Mouse (Mus musculus): ENCODE measurements around the gene Pax7. TPM values are rescaled to one million over a fixed set of nuclear protein-coding genes. Genes with fewer than 3 reads are reported as not detected.

Pax7 gene
- total and polyA plus RNA-seq, 3 experiments, result not detected

GRCm38 (mm10) chr4:139818163-139818562 is 15.2 kb downstream of the Pax7 start:
- Histone ChIP-seq H3K4me2 (ENCODE audit: insufficient read depth, low read depth, poor library complexity, severe bottlenecking) (no peak overlapping the region), H3K4me3 (replicated peaks in 1 of 3; ENCODE audit: low read depth in 2 of 3, low read length in 2 of 3, poor library complexity in 1 of 3) (no peak overlapping the region), H3K9me3 (replicated peaks; ENCODE audit: low read length) (no peaks in the 10 kb centered on the region), H3K79me2 (replicated peaks; ENCODE audit: control insufficient read depth, extremely low read depth, insufficient read depth, poor library complexity, severe bottlenecking) (no peaks in the 10 kb centered on the region), H3K27me3 (replicated peaks) (peaks cover 48% of the 10 kb centered on the region), H3K36me3 (replicated peaks in 1 of 2; ENCODE audit: control insufficient read depth in 1 of 2, insufficient read depth in 1 of 2, low read length in 1 of 2) (no peaks in the 10 kb centered on the region), H3K27ac (ENCODE audit: insufficient read depth, low read depth) (no peak overlapping the region), H3K4me1 (ENCODE audit: control insufficient read depth in 1 of 2, insufficient read depth in 2 of 2) (peaks cover 3 to 9% of the 10 kb centered on the region in 2 experiments), H3K9ac (ENCODE audit: insufficient read depth, low read depth) (no peak overlapping the region)
- no peak for DNase-seq (ENCODE audit: extremely low read depth)
- dilution Hi-C loops (cut with MboI; ENCODE audit: extremely low pct_ligation_motif_present, extremely low pct_unique_long_range_greater_than_20kb, low sequenced_read_pairs) (no loop called here), in situ Hi-C loops (cut with MboI; ENCODE audit: low pct_ligation_motif_present, low pct_unique_long_range_greater_than_20kb, low sequenced_read_pairs) (no loop called here)
- TF ChIP-seq IRF4 (IDR thresholded peaks at IDR 0.05; ENCODE audit: low read depth, low read length), result no peak

DNA sequence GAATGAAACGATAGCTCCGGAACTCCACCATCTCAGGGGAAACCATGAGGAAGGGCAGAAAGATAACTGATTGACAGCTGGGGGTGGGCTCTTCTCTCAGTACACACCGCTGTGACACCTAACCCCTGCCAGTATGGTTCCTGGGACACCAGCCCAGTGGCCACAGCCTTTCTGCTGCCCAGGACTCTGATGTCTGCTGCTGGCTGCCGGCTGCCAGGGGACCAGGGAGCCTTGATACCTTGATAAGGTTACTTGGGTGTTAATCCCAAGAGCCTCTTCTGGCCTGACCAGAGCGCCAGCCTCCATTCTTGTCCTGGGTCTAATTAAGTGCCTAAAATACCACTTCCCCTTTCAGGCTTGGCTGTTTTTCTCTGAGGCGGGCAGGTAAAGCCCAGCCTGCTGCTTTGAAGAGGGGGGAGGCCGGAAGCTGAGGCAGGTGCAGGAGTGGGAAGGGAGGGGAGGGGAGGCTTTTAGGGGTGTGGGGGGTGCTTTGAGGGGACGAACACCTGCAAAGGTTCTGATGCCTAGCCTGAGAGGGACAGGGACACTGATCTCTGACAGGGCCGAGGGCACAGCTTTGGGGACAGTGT is 19.9 kb downstream of the Pax7 start:
- TF ChIP-seq HCFC1 (IDR thresholded peaks at IDR 0.05; ENCODE audit: low read depth, low read length), result no peak
- TF ChIP-seq MYC (IDR thresholded peaks at IDR 0.05; ENCODE audit: low read depth, low read length), result no peak
- no peak for TF ChIP-seq USF2 (conservative IDR thresholded peaks at IDR 0.05; ENCODE audit: low read depth, low read length)
- no peak for TF ChIP-seq POLR2A (IDR thresholded peaks at IDR 0.05; ENCODE audit: low read depth, low read length)
- TF ChIP-seq EP300 (IDR thresholded peaks at IDR 0.05; ENCODE audit: low read length), result no peak; the same call in 1 of the 2 replicates
- TF ChIP-seq JUN (IDR thresholded peaks at IDR 0.05; ENCODE audit: insufficient read depth, low read depth, low read length), result no peak
- TF ChIP-seq MAFK (IDR thresholded peaks at IDR 0.05; ENCODE audit: insufficient replicate concordance, low read length), result no peak
- no peak for TF ChIP-seq ETS1 (conservative IDR thresholded peaks at IDR 0.05; ENCODE audit: low read depth, low read length)
- Histone ChIP-seq H3K27ac (ENCODE audit: insufficient read depth, low read depth) (no peak overlapping the region), H3K9ac (ENCODE audit: insufficient read depth, low read depth) (no peak overlapping the region), H3K36me3 (replicated peaks in 1 of 2; ENCODE audit: control insufficient read depth in 1 of 2, insufficient read depth in 1 of 2, low read length in 1 of 2) (no peaks in the 10 kb centered on the region), H3K4me2 (ENCODE audit: insufficient read depth, low read depth, poor library complexity, severe bottlenecking) (peak overlapping the region; percentile 24; the same call in 1 of the 2 replicates), H3K27me3 (replicated peaks) (peaks cover 77% of the 10 kb centered on the region), H3K9me3 (replicated peaks; ENCODE audit: low read length) (no peaks in the 10 kb centered on the region), H3K4me1 (ENCODE audit: control insufficient read depth in 1 of 2, insufficient read depth in 2 of 2) (peaks cover 4 to 11% of the 10 kb centered on the region in 2 experiments), H3K79me2 (replicated peaks; ENCODE audit: control insufficient read depth, extremely low read depth, insufficient read depth, poor library complexity, severe bottlenecking) (no peaks in the 10 kb centered on the region), H3K4me3 (replicated peaks in 1 of 3; ENCODE audit: low read depth in 2 of 3, low read length in 2 of 3, poor library complexity in 1 of 3) (no peak overlapping the region)
- in situ Hi-C loops (cut with MboI; ENCODE audit: low pct_ligation_motif_present, low pct_unique_long_range_greater_than_20kb, low sequenced_read_pairs), result no loop called here
- peak; percentile 6 for DNase-seq (ENCODE audit: extremely low read depth)
- dilution Hi-C loops (cut with MboI; ENCODE audit: extremely low pct_ligation_motif_present, extremely low pct_unique_long_range_greater_than_20kb, low sequenced_read_pairs), result no loop called here

- H3K9me3 ChIP-seq (replicated peaks; ENCODE audit: low read length), result no peaks in the 10 kb centered on the region
- H3K4me2 ChIP-seq (ENCODE audit: insufficient read depth, low read depth, poor library complexity, severe bottlenecking), result no peak overlapping the region
- H3K79me2 ChIP-seq (replicated peaks; ENCODE audit: control insufficient read depth, extremely low read depth, insufficient read depth, poor library complexity, severe bottlenecking), result no peaks in the 10 kb centered on the region
- in situ Hi-C loops (cut with MboI; ENCODE audit: low pct_ligation_motif_present, low pct_unique_long_range_greater_than_20kb, low sequenced_read_pairs), result no loop called here
- DNase-seq (ENCODE audit: extremely low read depth), result no peak
- no peak for TF ChIP-seq E2F4 (IDR thresholded peaks at IDR 0.05; ENCODE audit: insufficient replicate concordance, low read depth, low read length)
- no peak for TF ChIP-seq USF2 (conservative IDR thresholded peaks at IDR 0.05; ENCODE audit: low read depth, low read length)
- no peak for TF ChIP-seq MAX (IDR thresholded peaks at IDR 0.05; ENCODE audit: low read length)
- no peak for TF ChIP-seq MAZ (IDR thresholded peaks at IDR 0.05; ENCODE audit: low read depth, low read length)
- TF ChIP-seq MXI1 (IDR thresholded peaks at IDR 0.05; ENCODE audit: low read depth, low read length), result no peak
- TF ChIP-seq SIN3A (IDR thresholded peaks at IDR 0.05; ENCODE audit: low read length), result no peak
- no peak for TF ChIP-seq HCFC1 (IDR thresholded peaks at IDR 0.05; ENCODE audit: low read depth, low read length)
- no peak for TF ChIP-seq CHD1 (IDR thresholded peaks at IDR 0.05; ENCODE audit: low read depth, low read length)
- TF ChIP-seq NELFE (IDR thresholded peaks at IDR 0.05; ENCODE audit: low read depth, low read length), result no peak
- no peak for TF ChIP-seq MAFK (IDR thresholded peaks at IDR 0.05; ENCODE audit: insufficient replicate concordance, low read length)
- no peak for TF ChIP-seq ZMIZ1 (IDR thresholded peaks at IDR 0.05; ENCODE audit: low read depth, low read length)
- TF ChIP-seq ELF1 (IDR thresholded peaks at IDR 0.05; ENCODE audit: low read depth, low read length), result no peak
- no peak for TF ChIP-seq GABPA (IDR thresholded peaks at IDR 0.05; ENCODE audit: insufficient replicate concordance, low read depth, low read length)
- TF ChIP-seq POLR2A (IDR thresholded peaks at IDR 0.05; ENCODE audit: low read depth, low read length), result no peak
- no peak for TF ChIP-seq ZNF384 (IDR thresholded peaks at IDR 0.05; ENCODE audit: low read depth, low read length)
- TF ChIP-seq MYC (IDR thresholded peaks at IDR 0.05; ENCODE audit: low read depth, low read length), result no peak
- H3K4me1 ChIP-seq (ENCODE audit: control insufficient read depth in 1 of 2, insufficient read depth in 2 of 2), result peaks cover 4 to 11% of the 10 kb centered on the region in 2 experiments
- no peak overlapping the region for H3K27ac ChIP-seq (ENCODE audit: insufficient read depth, low read depth)
- no peak overlapping the region for H3K9ac ChIP-seq (ENCODE audit: insufficient read depth, low read depth)
- peaks cover 75% of the 10 kb centered on the region for H3K27me3 ChIP-seq (replicated peaks)
- no peak overlapping the region for H3K4me3 ChIP-seq (replicated peaks in 1 of 3; ENCODE audit: low read depth in 2 of 3, low read length in 2 of 3, poor library complexity in 1 of 3)
- no peaks in the 10 kb centered on the region for H3K36me3 ChIP-seq (replicated peaks in 1 of 2; ENCODE audit: control insufficient read depth in 1 of 2, insufficient read depth in 1 of 2, low read length in 1 of 2)
- dilution Hi-C loops (cut with MboI; ENCODE audit: extremely low pct_ligation_motif_present, extremely low pct_unique_long_range_greater_than_20kb, low sequenced_read_pairs), result no loop called here
Measured at GRCm38 (mm10) chr4:139811901-139812300, 21.4 kb downstream of the Pax7 start.

Measured in CH12.LX (cell line).